In the genomic region with DNA sequence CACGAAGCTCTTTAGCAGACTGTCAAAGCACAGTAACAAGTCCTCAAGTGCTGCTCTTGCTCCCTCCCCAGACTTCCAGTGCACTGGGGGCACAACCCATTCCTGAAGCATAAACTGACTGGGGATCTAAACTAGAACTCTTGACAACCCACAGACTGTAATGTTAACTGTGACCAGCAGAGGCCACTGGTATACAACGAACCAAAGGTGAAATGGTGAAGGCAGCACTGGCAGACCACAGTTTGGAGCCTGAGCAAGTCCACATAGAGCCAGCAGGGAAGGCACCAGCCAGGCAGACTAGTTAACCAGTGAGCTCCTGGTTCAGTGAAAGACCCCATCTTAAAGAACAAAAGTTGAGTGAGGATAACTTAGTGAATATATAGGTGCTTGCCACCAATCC, we compare ENCODE assay signal across 9 mouse cellular contexts. TPM values are rescaled to one million over a fixed set of nuclear protein-coding genes. Genes with fewer than 3 reads are reported as not detected.
DNase-seq lines count a peak whose midpoint lies in the region; ATAC-seq lines count a peak whose summit lies in the region.
"Had no signal": no experiment of that assay in that cellular context is flagged by ENCODE, and none has a peak within 500 bp of the region (broad histone marks: within the 10 kb centered on the region; RNA-seq: fewer than 3 reads in every experiment).

No protein-coding gene starts in this region.

- 44% methylated on average over 2 of the region's 2 CpGs for WGBS in hindbrain, embryonic 11.5 days
- WGBS in hindbrain, embryonic 12.5 days: 33% methylated on average over 2 of the region's 2 CpGs
- WGBS in forebrain, embryonic 16.5 days: 30% methylated on average over 2 of the region's 2 CpGs
- 41% methylated on average over 2 of the region's 2 CpGs for WGBS in hindbrain, embryonic 15.5 days

- no peak overlapping the region for H3K4me2 ChIP-seq in hindbrain, embryonic 11.5 days (replicated peaks; ENCODE audit: low read depth, low read length)
- no peak overlapping the region for H3K4me2 ChIP-seq in hindbrain, embryonic 12.5 days (replicated peaks)
- H3K4me2 ChIP-seq in forebrain, embryonic 16.5 days (ENCODE audit: low read length): no peak overlapping the region
- no peak overlapping the region for H3K4me2 ChIP-seq in hindbrain, embryonic 15.5 days

- no peak for ATAC-seq in hindbrain, embryonic 11.5 days (ENCODE audit: low FRiP score)
- no peak; the same call in 1 of the 2 replicates for ATAC-seq in hindbrain, embryonic 12.5 days (ENCODE audit: low FRiP score)
- ATAC-seq in forebrain, embryonic 16.5 days: peak; percentile 73; the same call in 1 of the 2 replicates
- ATAC-seq in hindbrain, embryonic 15.5 days (ENCODE audit: low FRiP score, low read depth): 0 out of 2 replicates have a peak, but pooled peaks have one; percentile 65

- no peaks in the 10 kb centered on the region for H3K27me3 ChIP-seq in hindbrain, embryonic 11.5 days (ENCODE audit: control insufficient read depth, insufficient read depth, low read length)
- no peaks in the 10 kb centered on the region for H3K27me3 ChIP-seq in hindbrain, embryonic 12.5 days
- no peaks in the 10 kb centered on the region for H3K27me3 ChIP-seq in forebrain, embryonic 16.5 days (replicated peaks; ENCODE audit: control insufficient read depth, insufficient read depth, low read length)
- no peaks in the 10 kb centered on the region for H3K27me3 ChIP-seq in hindbrain, embryonic 15.5 days

- peaks cover 4% of the 10 kb centered on the region for H3K4me1 ChIP-seq in hindbrain, embryonic 11.5 days (replicated peaks; ENCODE audit: control insufficient read depth, insufficient read depth, low read length)
- H3K4me1 ChIP-seq in hindbrain, embryonic 12.5 days: peaks cover 9% of the 10 kb centered on the region
- peaks cover 4% of the 10 kb centered on the region; the same call in 1 of the 2 replicates for H3K4me1 ChIP-seq in forebrain, embryonic 16.5 days (replicated peaks; ENCODE audit: control insufficient read depth, insufficient read depth, low read length)
- H3K4me1 ChIP-seq in hindbrain, embryonic 15.5 days (replicated peaks): peaks cover 12% of the 10 kb centered on the region

- H3K9me3 ChIP-seq in hindbrain, embryonic 11.5 days (ENCODE audit: control insufficient read depth, low read length): no peaks in the 10 kb centered on the region
- no peaks in the 10 kb centered on the region for H3K9me3 ChIP-seq in hindbrain, embryonic 12.5 days (replicated peaks)
- H3K9me3 ChIP-seq in forebrain, embryonic 16.5 days (ENCODE audit: control insufficient read depth, low read length): no peaks in the 10 kb centered on the region
- no peaks in the 10 kb centered on the region for H3K9me3 ChIP-seq in hindbrain, embryonic 15.5 days

- DNase-seq in hindbrain, embryonic 11.5 days (ENCODE audit: low spot score): peak; percentile 71
- peak; percentile 75 for DNase-seq in c-Kit-positive CD71-negative TER-119-negative erythroid progenitor cells, embryonic 14.5 days (ENCODE audit: low read depth)
- DNase-seq in left cerebral cortex, adult 18-20 months (ENCODE audit: low spot score in 2 of 2): peak; percentile 66 to 67
- DNase-seq in mesoderm, embryonic 11.5 days (ENCODE audit: low read depth, low spot score): peak; percentile 77
- DNase-seq in spleen, adult 18-20 months: peak; percentile 24 to 67

- H3K4me3 ChIP-seq in hindbrain, embryonic 11.5 days (ENCODE audit: low read depth, low read length): no peak overlapping the region
- H3K4me3 ChIP-seq in hindbrain, embryonic 12.5 days: no peak overlapping the region
- H3K4me3 ChIP-seq in forebrain, embryonic 16.5 days (replicated peaks; ENCODE audit: low read length): no peak overlapping the region
- H3K4me3 ChIP-seq in hindbrain, embryonic 15.5 days: no peak overlapping the region
- H3K4me3 ChIP-seq: myocyte had no signal

- no peak overlapping the region for H3K27ac ChIP-seq in hindbrain, embryonic 11.5 days (ENCODE audit: low read depth, low read length)
- no peak overlapping the region for H3K27ac ChIP-seq in hindbrain, embryonic 12.5 days
- H3K27ac ChIP-seq in forebrain, embryonic 16.5 days (ENCODE audit: low read length): no peak overlapping the region
- H3K27ac ChIP-seq in hindbrain, embryonic 15.5 days (replicated peaks): no peak overlapping the region

- no peaks in the 10 kb centered on the region for H3K36me3 ChIP-seq in hindbrain, embryonic 11.5 days (ENCODE audit: control insufficient read depth, insufficient read depth, low read length)
- no peaks in the 10 kb centered on the region for H3K36me3 ChIP-seq in hindbrain, embryonic 12.5 days
- no peaks in the 10 kb centered on the region for H3K36me3 ChIP-seq in forebrain, embryonic 16.5 days (ENCODE audit: control insufficient read depth, insufficient read depth)
- H3K36me3 ChIP-seq in hindbrain, embryonic 15.5 days: no peaks in the 10 kb centered on the region

- no peak overlapping the region for H3K9ac ChIP-seq in hindbrain, embryonic 11.5 days (ENCODE audit: low read depth, low read length)
- H3K9ac ChIP-seq in hindbrain, embryonic 12.5 days: no peak overlapping the region
- no peak overlapping the region for H3K9ac ChIP-seq in forebrain, embryonic 16.5 days (replicated peaks; ENCODE audit: low read depth, low read length)
- H3K9ac ChIP-seq in hindbrain, embryonic 15.5 days: no peak overlapping the region

RNA-seq across cellular contexts. Expression of a gene that starts 43.6 kb away (rescaled TPM):
- polyA plus RNA-seq in hindbrain, embryonic 11.5 days (2014; fragmentation: Nextera tagmentation; extraction: Ambion mirVana): 20.8 and 24.0 TPM in 2 replicates
- polyA plus RNA-seq in hindbrain, embryonic 12.5 days (2016; fragmentation: Nextera tagmentation; extraction: Ambion mirVana): 24.9 and 25.5 TPM in 2 replicates
- polyA plus RNA-seq in forebrain, embryonic 16.5 days (2015; fragmentation: Nextera tagmentation; extraction: Ambion mirVana): 13.3 and 14.3 TPM in 2 replicates
- polyA plus RNA-seq in hindbrain, embryonic 15.5 days (2015; fragmentation: Nextera tagmentation; extraction: Ambion mirVana): 14.1 and 14.4 TPM in 2 replicates
- 100 to 1,000 TPM; 114 to 116 TPM for total RNA-seq in left cerebral cortex, adult 18-20 months (2021)

Comparison
In these comparisons a context has a peak if more than half of its experiments do, and no peak if none do; other contexts are left out.
1. ATAC-seq: peak in forebrain, embryonic 16.5 days (single experiment) and hindbrain, embryonic 15.5 days (single experiment); none in hindbrain, embryonic 11.5 days (single experiment) and hindbrain, embryonic 12.5 days (single experiment).
2. Peak in every context shown above with its lines, with median percentiles within 50 percentile points of each other: DNase-seq.